Mouse (Mus musculus) adrenal gland, postnatal 4 days (tissue): ENCODE data around the gene Sptb. TPM values are rescaled to one million over a fixed set of nuclear protein-coding genes. Genes with fewer than 3 reads are reported as not detected.

ENCODE experiments used
- DNase-seq, 2 experiments: peaks; one replicate each; pipeline ENCODE4 v3.0.0; 2021 to 2022; ENCODE audit warnings: low spot score in 2 of 2, mixed read lengths in 2 of 2
- total RNA-seq, 2 experiments: library from RNA; stranded (reverse); gene quantifications; 2 replicates each; pipeline ENCODE4 v1.2.3; 2021

Sptb gene
- total RNA-seq, 2 experiments from 2014 or later = 72.0 to 85.6 TPM

- no peak for DNase-seq
Measured at GRCm38 (mm10) chr12:76675364-76675763, 35.0 kb downstream of the Sptb start.

- no peak for DNase-seq
Measured at GRCm38 (mm10) chr12:76673794-76674222, 36.5 kb downstream of the Sptb start.

GRCm38 (mm10) chr12:76672008-76672407 is 38.3 kb downstream of the Sptb start:
- DNase-seq = no peak

- DNase-seq = no peak
Measured at GRCm38 (mm10) chr12:76670533-76671086, 39.7 kb downstream of the Sptb start.

GRCm38 (mm10) chr12:76669956-76670530 is 40.3 kb downstream of the Sptb start:
- no peak for DNase-seq

- no peak for DNase-seq
Measured at GRCm38 (mm10) chr12:76668654-76669419, 41.5 kb downstream of the Sptb start.

- DNase-seq = peak in 1 of 2 experiments; percentile 37
Measured at GRCm38 (mm10) chr12:76651788-76652345, 58.5 kb downstream of the Sptb start.

- peak in 1 of 2 experiments; percentile 36 for DNase-seq
Measured at GRCm38 (mm10) chr12:76649708-76650687, 60.3 kb downstream of the Sptb start.

- no peak for DNase-seq
Measured at GRCm38 (mm10) chr12:76645222-76646110, 64.9 kb downstream of the Sptb start.

GRCm38 (mm10) chr12:76643679-76644078 is 66.7 kb downstream of the Sptb start:
- no peak for DNase-seq

GRCm38 (mm10) chr12:76642616-76643015 is 67.7 kb downstream of the Sptb start:
- no peak for DNase-seq

GRCm38 (mm10) chr12:76640620-76641019 is 69.7 kb downstream of the Sptb start:
- DNase-seq = no peak

GRCm38 (mm10) chr12:76634899-76635693 is 75.3 kb downstream of the Sptb start:
- DNase-seq = no peak

GRCm38 (mm10) chr12:76623374-76623773 is 87.0 kb downstream of the Sptb start:
- DNase-seq = no peak

GRCm38 (mm10) chr12:76619847-76620246 is 90.5 kb downstream of the Sptb start:
- no peak for DNase-seq

GRCm38 (mm10) chr12:76618175-76618574 is 92.2 kb downstream of the Sptb start:
- no peak for DNase-seq

- DNase-seq = no peak
Measured at GRCm38 (mm10) chr12:76615580-76615937, 94.8 kb downstream of the Sptb start.

- DNase-seq = no peak
Measured at GRCm38 (mm10) chr12:76614868-76615579, 95.3 kb downstream of the Sptb start.
